Mouse (Mus musculus): ENCODE results near the gene Coro1a.

Gene Coro1a

DNA sequence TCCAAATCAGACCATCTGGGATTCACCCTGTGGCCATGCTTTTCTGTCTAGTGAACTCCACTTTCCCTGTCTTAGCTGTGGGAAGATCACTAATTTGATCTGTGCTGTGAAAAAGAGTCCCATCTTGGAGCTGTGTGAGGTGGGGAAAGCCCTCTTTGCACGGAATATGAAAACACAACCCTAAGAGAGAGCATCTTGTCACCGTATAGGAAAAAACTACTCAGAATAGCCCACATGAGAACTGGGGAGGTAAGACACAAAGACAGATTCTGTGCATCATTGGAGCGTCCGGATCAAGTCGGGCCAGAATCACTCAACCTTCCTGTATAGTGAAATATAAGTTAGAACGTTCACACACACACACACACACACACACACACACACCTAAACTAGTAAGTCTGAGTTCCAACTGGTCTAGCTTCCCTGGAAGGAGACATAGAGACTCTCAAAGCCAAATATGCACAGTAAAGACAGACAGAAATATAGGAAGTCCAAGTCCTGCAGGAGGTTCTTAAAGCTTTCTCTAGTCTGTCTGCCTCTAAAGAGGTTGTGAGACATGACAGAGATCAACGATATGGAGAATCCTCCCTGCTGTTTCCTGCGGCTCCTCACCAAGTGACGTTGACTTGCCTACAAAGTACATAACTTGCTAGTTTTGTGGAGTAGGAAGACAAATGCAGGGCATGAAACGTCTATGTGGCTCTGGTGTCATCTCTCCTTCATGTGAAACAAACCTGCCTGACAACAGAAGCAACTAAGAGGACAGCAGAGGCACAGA is 777 bp upstream of the Coro1a start:
- DNase-seq (ENCODE audit: low spot score) = no peak

GRCm38 (mm10) chr7:126704121-126704980 is 3.2 kb downstream of the Coro1a start:
- DNase-seq (ENCODE audit: low spot score) = peak; percentile 71

- DNase-seq (ENCODE audit: low spot score) = no peak
These were observed 3.9 kb downstream of the Coro1a start for GRCm38 (mm10) chr7:126703757-126704077.

GRCm38 (mm10) chr7:126702861-126703756 is 4.5 kb downstream of the Coro1a start:
- no peak for DNase-seq (ENCODE audit: low spot score)

DNA sequence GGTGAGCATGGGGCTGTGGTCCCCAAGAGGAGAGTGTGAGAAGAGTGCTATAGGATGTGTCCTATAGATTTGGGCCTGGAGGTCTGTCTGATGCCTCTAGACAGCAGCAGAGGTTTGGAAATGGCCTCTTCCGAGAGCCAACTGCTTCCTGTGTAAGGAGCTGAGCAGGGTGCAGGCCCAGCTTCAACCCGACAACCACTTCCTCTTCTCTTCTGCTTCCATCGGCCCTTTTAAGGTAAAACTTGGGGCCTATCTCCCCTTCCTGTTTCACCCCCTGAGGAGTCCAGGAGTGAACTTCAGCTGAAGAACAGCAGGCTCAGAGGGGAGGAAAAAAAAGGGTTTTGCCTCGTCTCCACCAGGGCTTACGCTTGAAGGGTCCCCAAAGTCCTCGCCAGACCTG is 5.2 kb downstream of the Coro1a start:
- no peak for DNase-seq (ENCODE audit: low spot score)

- DNase-seq (ENCODE audit: low spot score) = no peak
These were observed 5.8 kb downstream of the Coro1a start for GRCm38 (mm10) chr7:126701559-126702357.

DNA sequence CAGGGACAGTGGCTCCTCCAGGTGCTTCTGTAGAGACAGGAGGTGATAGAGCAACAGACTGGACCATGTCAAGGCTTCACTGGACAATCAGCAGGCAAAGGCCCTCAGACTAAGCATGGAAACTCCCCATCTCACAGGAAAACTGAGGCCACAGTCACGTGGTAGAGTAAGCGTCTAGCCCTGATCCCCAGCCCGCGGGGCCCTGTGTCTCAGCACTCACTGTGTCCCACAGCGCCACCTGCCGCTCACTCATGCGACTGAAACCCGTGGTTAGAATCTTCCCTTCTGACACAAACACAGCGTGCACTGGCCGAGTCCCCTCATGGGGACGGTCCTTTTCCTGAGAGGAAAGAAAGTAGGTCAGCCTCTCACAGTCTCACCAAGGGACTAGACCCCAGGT is 6.5 kb downstream of the Coro1a start:
- peak; percentile 84 for DNase-seq (ENCODE audit: low spot score)

DNA sequence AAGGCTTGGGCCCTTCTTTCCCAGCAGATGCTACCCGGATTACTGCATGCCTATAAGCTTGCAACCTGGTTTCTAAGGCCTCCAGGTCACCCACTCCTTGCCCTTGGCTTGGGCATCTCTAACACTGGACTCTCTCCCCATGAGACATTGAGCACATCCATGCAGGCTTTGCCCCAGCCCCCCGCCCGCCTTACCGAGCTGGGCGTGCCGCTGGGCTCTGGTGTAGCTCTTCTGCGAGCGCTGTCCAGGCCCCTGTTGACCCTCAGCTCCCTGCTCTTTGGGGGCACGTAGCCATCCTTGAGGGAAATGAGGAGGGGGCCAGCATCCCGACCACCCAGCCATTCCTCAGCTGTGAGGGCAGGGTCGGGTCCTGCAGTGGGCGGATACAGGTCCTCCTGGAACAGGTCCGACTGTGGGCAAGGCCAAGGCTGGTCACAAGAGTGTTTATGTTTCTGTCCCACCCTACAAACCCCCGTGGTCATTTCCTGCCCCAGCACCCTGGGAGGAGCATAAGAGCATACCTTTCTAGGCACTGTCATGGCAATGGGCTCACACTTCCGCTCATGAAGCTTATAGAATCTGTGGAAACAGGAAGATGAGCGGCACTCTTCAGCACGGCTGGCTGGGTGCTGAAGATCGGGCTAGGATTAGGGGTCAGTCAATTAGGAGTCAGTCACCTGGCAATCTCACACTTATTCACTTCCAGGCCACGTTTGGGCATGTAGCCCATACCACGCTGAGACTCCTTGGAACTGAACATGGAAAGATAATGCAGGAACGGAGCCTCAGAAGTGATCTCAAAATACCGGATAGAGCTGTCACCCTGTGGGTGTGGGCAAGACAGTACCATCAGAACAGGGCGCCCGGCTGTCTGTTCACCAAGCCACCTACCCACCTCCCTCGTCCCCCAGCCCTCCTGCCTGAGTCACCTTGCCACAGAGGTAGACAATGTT is 7.2 kb downstream of the Coro1a start:
- DNase-seq (ENCODE audit: low spot score) = no peak

DNA sequence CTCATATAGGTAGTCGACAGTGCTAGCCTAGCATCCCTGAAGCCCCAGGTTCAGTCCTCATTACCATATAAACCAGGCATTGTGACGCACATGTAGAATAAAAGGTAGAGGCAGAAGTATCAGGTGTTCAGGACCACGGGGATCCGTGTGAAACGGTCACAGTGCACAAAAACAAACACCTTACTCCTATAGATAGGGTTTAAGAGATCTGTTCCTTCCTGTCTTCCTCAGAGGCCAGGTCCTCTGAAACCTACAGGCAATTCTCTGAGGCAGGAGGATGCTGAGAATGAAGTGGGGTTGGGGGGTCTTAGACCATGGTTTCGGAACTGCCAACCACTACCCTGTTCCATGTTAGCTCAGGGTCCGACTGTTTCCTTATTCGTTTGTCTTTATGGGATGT is 9.7 kb downstream of the Coro1a start:
- DNase-seq (ENCODE audit: low spot score) = no peak

DNA sequence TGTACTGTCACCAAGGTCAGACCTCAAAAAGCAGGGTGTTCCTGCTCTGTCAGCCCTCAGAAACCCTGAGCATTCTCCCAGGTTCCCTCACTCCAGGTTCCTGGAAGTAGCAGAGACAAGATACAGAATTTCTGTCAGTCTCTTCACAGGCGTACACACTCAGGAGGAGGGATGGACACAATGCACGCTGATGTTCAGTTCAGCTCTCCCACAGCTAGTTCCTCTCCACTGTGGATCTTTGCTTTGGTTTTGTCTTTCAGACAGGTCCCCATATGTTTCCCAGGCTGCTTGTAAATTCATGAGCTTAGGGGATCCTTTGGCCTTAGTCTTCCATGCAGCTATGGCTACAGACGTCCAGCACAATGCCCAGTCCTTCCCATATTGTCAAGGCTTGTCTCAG is 10.7 kb downstream of the Coro1a start:
- no peak for DNase-seq (ENCODE audit: low spot score)

- DNase-seq (ENCODE audit: low spot score) = no peak
These were observed 11.3 kb downstream of the Coro1a start for GRCm38 (mm10) chr7:126696303-126696702.

DNA sequence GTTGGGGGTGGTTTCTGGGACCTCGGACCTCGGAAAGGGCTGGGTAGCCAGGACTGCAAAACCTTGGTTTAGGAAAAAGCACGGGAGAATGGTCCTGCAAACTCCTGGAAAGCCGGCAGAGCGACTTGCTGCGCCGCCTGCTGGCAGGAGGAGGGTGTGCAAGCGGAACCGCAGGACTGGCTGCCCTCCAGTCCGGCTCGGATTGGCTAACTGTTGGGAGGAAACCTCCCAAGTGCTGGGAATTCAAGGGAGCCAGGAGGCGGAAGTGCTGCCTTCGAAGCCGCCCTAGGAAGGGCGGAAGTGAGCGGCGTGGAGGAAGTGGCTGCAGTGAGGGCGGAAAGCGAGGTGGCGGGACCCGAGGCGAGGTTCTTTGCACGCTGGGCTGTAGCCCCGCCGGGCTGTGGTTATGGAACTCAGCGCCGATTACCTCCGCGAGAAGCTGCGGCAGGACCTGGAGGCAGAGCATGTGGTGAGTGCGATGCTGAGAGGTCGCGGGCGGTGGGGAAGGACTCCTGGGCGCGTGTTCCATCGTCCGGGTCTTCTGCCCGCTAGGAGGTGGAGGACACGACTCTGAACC is 11.9 kb downstream of the Coro1a start, which contains the start of gene Slx1b:
Gene Slx1b, minus strand, starts transcription at position 154 of the 577 bp plus-strand sequence.
- peak; percentile 93 for DNase-seq (ENCODE audit: low spot score)

- peak; percentile 70 for DNase-seq (ENCODE audit: low spot score)
These were observed 12.4 kb downstream of the Coro1a start, which contains the start of gene Bola2 for GRCm38 (mm10) chr7:126695210-126695611. Bola2 (plus strand) TSS chr7:126695401.

GRCm38 (mm10) chr7:126694441-126695051 is 13.0 kb downstream of the Coro1a start:
- no peak for DNase-seq (ENCODE audit: low spot score)

- no peak for DNase-seq (ENCODE audit: low spot score)
These were observed 13.8 kb downstream of the Coro1a start for GRCm38 (mm10) chr7:126693781-126694180.

- DNase-seq (ENCODE audit: low spot score) = peak; percentile 72
These were observed 14.3 kb downstream of the Coro1a start for GRCm38 (mm10) chr7:126693256-126693655.

GRCm38 (mm10) chr7:126692426-126692825 is 15.2 kb downstream of the Coro1a start:
- DNase-seq (ENCODE audit: low spot score) = no peak

GRCm38 (mm10) chr7:126691676-126692075 is 15.9 kb downstream of the Coro1a start:
- DNase-seq (ENCODE audit: low spot score) = no peak

DNA sequence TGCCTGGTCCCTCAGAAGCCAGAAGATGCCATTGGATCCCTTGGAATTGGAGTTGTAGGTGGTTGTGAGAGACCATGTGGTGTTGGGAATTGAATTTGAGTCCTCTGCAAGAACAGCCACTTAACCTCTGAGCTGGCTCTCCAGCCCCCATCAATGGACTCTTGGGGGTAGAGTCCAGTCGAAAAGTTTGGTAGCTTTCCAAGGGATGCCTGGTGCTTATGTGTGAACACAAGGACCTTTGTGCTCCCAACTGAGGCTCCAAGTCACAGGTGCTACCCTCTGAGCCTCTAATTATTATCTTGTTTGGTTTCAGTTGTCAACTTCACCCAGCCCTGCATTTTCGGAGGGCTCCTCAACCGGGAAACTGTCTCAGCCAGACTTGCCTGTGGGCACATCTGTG is 16.9 kb downstream of the Coro1a start:
- DNase-seq (ENCODE audit: low spot score) = no peak
